Mouse (Mus musculus) cerebellum, adult 9-11 months (tissue): ENCODE data around the gene 6030468B19Rik.
"Not testable (repeated sequence)": the region's sequence is repeated elsewhere in the genome, so short reads cannot be mapped to it uniquely, and the experiment has no call there.

Experiments
- DNase-seq: peaks from one replicate; pipeline ENCODE4 v3.0.0; 2022

6030468B19Rik gene

DNA sequence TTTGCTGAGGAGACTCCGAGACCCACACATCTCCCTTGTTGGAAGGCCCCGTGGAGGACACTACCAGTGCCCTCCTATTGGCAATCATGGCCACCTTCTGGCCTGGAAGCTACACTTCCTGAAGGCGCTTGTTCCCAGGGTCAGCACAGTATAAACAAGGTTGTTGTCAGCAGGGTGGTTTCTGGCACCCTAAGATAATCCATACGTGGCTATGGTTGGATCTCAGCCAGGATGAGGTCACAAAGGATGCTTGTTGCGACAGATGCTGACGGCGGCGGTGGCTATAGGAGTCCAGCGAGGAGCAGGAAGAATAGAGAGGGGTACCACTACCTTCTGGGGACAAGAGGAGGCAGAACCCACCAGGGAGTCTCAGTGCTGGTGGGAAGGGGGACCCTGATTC is 32.9 kb downstream of the 6030468B19Rik start:
- DNase-seq, result no peak

DNA sequence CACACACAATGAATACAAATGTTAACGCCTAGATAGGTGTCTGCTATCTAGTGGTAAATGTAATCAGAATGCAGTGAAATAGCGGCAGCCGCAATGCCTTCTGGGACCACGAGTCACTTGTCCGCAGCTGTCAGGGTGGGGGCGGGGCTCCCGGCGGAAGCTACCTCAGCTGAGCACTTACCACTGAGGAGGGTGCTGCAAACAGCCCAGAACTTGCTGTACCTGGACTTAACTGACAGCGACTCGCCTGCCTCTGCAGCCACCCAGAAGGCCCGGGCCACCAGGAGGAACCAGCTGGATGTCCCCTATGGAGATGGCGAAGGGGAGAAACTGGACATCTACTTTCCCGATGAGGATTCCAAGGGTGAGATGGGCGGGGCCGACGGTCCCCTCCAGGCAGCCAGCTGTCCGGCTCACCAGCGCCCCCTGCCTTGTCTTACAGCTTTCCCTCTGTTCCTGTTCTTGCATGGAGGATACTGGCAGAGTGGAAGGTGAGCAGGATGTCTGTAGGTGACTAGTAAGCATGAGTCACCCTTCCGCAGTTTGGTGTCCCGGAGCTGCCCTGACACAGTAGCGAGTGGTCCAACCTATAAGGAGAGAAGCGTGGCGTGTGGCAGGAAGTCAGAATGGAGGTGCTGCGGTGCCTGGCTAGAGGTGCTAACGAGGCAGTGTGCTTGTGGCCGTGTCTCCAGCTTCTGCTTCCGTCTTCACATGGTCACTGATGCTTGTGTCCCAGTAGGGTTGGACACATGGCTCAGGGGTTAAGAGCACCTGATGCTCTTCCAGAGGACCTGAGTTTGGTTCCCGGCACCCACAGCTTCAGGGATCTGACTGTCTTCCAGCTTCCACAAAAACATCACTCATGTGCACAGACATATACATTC is 34.9 kb downstream of the 6030468B19Rik start:
- peak; percentile 31 for DNase-seq

DNA sequence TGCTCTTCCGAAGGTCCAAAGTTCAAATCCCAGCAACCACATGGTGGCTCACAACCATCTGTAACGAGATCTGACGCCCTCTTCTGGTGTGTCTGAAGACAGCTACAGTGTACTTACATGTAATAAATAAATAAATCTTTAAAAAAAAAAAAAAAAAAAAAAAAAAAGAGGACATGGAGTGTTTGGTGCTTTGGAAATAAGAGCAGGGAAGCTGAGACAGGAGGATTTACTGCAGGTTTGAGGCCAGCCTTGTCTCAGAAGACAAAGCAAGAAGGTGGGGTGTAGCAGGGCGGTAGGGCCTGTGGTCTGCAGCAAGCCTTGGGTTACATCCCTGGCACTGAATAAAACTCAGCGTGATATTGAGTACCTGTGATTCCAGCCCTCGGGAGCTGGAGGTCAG is 36.0 kb downstream of the 6030468B19Rik start:
- not testable (repeated sequence) for DNase-seq

DNA sequence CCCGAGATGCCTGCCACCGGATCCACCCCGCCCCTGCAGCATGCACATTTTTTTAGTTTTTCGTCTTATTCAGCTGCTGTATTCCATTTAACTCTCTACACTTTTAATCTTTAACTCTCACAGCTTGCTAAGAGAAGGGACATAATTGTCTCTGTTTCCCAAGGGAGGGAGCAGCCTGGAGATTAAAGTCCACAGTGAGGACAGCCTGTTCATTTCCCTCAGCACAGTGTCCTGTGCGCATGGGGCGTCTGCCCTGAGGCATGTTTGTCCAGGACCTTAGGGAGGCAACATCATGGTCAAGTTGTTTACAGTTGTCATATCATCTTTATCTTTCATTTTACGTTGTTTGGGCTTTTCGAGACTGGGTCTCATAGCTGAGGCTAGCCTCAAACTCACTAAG is 36.6 kb downstream of the 6030468B19Rik start:
- no peak for DNase-seq

DNA sequence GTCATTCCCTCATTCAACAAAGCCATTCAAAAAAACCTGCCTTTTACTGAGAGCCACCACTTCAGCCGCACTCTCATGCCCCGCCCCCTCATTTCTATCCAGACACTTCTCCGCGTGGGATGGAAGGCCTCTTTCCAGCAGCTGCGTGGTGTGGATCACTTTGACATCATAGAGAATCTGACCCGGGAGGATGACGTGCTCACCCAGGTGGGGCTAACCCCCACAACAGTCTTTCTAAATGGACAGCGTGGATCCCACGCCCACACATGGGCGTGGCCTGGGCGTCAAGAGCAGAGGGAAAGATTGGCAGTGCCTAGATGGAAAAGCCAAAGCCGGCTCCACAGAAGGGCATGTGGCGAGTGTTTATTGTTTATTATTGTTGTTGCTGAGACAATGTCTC is 38.8 kb downstream of the 6030468B19Rik start:
- DNase-seq, result no peak

DNA sequence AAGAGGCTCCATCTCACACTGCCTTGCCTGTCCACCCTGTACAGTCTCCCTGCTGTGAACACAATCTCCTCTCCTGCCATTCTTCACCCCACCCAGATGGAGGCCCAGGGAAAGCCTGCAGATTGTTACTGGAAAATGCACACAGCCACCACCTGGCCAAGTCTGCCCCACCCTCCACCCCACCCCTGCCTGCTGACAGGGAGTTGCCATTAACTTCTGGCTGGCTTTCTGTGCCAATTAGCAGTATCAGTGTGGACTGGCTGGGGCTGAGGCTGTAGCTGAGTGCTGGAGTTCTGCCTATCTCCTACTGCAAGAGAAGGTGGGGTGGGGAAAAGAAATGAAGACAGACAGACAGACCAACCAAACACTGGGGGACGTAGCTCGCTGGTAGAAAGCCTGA is 41.1 kb downstream of the 6030468B19Rik start:
- DNase-seq, result no peak

DNA sequence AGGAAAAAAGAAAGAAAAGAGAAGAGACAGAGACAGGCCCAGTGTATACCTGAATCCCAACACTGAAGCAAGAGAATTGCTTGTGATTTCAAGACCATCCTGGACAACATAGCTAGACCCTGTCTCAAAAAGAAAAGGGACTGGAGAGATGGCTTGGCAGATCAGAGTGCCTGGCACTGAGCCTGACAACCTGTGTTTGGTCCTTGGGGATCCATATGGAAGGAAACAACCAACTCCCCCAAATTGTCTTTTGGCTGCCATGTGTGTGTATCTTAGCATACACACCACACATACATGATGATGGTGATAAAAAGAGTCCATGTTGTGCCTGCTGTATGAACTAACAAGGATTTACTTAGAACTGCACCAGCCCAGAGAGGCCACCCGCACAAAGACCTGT is 41.6 kb downstream of the 6030468B19Rik start:
- DNase-seq, result no peak

DNA sequence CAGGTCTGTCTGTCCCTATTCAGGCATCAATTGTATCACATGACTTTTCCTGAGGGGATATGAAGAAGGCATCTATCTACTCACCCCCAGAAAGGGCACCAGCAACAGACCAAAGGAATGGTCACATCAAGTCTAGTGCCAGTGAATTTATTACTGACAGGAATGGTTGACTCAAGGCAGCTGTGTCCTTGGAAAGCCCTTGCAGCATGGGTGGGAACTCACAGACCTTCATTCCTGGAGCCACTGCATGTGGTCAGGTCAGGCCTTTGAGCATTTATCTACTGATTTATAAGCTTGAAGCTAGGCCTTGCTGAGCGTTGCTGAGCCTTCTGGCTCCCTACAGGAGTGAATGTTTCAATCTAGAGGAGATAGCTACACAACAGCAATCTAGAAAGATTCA is 43.5 kb downstream of the 6030468B19Rik start:
- no peak for DNase-seq

DNA sequence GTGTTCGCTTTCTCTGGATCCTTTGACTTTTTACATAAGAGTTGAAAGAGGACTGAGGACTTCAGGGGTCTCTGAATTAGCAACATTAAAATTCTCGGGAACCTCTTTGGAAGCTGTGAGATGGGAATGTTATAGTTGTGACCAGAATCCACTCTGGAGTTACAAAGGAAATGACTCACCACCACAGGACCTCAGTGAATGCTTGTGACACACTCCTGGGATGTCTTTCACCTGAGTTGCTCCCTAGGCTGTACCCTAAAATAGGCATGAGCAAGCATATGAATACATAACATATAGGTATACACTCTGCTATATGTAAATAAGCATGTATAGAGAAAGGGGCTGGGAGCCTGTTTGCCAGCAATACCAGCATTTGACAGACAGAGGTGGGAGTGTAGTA is 46.0 kb downstream of the 6030468B19Rik start:
- no peak for DNase-seq

DNA sequence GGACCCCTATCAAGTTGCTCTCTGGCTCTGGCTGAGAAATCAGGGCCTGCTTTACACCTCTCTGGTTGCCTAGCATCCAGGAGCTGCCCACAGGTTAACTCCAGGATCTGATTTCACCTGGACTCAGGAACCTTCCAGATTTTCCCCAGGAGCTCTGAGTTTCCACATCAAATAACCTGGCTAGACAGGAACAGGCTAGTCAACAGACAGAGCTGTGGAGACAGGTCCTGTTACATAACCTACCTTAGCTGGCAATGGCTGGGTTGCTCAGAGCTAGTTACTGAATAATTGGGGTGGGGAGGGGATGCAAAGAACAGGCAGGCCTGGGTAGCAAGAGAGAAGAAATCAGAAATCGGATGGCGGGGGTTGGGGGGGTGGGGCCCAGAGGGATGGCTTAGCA is 47.5 kb downstream of the 6030468B19Rik start:
- DNase-seq, result no peak

DNA sequence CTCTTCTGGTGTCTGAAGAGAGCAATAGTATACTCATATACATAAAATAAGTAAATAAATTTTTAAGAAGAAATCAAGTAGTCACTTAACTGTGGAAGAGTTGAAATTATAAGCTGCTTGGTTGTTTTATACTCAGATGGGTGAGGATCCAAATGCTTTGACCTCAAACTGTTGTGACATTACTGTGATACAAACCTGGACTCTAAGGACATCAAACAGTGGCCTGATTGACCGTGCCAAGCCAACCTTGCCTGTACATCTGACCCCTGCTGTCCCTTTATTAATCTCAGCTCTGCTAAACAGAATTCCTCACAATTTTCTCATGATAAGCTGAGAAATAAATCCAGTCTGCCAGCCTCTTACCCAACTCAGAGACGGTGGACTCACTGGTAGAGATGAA is 48.2 kb downstream of the 6030468B19Rik start:
- no peak for DNase-seq

DNA sequence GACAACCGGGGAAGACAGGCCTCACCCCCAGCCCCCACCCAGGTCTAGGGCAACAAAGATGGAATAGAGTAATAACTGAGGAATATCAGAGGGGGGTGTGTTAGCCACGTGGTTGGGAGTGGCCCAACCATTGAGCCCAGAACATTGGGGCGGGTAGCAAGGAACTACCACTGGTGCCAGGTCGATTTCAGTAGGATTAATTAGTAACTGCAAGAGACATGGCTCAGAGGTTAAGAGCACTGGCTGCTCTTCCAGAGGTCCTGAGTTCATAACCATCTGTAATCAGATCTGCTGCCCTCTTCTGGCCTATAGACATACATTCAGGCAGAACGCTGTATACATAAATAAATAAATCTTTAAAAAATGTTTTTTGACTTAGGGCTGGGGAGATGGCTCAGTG is 49.2 kb downstream of the 6030468B19Rik start:
- no peak for DNase-seq

DNA sequence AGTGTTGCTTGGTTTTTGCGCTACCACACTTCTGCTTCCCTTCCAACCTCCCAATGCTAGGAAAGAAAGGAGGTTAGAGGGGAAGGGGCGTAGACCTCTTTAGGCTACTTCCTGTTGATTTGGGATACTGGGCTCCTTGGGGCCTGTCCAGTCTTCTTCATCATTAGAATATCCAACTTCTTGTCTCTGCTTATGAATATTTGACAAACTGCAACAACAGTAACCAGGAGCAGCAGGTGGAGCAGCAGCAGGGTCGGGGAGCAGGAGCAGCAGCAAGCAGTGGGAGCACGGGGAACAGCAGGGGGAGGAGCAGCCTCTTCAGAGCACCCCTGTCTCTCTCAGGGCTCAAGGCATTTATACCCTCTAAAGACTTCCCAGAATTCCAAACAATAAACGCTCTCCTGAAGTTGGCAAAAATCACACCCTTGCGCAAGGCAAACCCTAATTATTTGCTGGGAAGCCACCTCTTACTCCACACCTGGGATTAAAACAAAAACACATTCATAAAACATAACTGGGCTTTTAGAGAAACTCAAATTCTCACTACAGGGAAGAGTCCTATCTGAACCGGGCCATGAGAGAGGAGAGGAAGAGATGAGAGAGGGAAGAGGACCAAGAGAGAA is 50.2 kb downstream of the 6030468B19Rik start:
- no peak for DNase-seq

DNA sequence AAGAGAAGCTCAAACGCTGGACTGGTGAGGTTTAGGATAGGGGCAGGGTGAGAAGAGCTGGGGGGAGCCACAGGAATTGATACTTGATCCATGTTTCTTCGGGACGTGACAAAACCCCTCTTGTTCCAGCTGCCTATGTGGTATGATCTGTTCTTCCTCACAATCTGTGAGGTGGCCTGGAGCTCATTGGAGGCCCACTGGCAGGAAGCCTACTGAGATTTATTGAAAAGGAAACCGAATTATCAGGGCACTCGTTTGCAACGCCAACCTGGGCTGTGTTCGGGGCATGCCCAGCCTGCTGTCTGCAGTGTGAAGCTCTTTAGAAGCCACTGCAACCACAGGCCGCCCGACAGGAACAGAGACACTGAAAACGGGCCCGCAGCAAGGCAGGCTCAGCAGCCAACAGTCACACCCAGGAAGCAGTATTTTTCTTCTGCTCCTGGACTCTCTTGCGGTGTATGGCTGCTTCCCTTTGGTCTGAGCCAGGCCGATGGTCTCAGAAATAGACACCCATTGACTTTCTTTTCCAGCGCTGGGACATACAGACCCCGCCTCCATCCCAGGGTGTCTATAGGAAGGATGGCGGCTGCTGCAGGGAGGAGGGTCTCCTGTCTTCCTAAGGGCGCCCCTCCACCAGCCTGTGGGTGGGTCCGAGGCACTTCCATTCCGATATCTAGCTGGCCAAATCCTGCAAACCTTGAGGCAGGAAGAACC is 51.0 kb downstream of the 6030468B19Rik start:
- DNase-seq, result no peak

DNA sequence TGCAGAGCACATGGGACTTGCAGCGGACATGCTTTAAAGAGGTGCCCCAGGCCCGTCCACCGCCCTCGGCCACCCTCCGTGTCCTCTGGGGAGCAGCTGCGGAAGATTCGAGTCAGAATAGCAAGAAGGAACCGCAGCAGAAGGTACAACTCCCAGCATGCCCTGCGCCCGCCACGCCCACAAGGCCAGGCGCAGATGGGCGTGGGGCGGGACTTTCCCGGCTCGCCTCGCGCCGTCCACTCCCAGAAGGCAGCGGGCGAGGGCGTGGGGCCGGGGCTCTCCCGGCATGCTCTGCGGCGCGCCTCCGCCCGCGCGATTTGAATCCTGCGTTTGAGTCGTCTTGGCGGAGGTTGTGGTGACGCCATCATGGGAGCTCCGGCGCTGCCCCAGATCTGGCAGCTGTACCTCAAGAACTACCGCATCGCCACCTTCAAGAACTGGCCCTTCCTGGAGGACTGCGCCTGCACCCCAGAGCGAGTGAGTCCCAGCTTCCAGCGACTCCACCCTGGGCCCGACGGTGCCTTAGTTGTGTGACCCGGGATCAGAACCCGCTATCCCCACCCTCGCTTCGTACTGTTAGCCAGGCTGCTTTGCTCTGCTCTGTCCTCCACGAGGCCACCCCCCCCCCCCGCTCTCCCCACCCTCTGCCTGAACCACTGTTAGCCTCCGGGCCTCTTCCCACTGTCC is 51.7 kb downstream of the 6030468B19Rik start, which contains the start of gene Birc5:
Gene Birc5, plus strand, starts transcription at position 267 of the 687 bp plus-strand sequence.
- peak; percentile 95 for DNase-seq

DNA sequence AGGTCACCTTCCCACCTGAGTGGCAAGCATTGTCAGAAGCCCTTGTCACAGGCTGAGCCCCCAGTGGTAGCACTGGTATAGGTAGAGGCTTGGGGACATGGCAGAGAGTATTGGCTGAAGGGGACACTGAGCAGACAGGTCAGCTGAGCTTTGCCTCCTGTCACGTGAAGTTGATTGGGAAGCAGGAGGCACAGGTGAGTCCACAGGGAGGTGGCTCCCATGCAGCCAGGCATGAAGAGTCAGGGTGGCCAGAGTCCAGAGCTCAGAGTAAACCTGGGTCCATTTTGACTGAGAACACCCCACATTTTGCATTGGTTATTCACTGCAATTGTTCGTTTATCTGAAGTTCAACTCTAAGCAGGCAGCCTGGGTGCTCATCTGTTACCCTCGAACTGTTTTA is 55.4 kb downstream of the 6030468B19Rik start:
- DNase-seq, result no peak

DNA sequence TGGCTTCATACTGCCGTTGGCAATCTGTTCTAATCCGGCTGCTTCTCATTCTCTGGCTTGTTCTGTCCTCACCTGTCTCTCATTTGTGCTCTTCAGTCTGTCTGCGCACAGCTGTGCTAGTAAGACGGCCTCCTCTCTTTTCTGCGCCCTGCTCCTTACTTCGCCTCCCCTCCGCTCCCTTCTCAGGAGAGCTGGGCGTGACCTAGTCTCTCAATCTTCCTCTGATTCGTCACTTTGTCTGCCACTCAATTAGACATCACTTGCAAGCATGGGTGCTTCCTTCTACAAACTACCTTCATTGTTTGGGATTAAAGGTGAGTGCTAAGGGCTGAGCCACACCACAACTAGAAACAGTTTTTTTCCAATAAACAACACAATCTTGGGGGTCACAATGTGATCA is 56.8 kb downstream of the 6030468B19Rik start:
- no peak for DNase-seq

DNA sequence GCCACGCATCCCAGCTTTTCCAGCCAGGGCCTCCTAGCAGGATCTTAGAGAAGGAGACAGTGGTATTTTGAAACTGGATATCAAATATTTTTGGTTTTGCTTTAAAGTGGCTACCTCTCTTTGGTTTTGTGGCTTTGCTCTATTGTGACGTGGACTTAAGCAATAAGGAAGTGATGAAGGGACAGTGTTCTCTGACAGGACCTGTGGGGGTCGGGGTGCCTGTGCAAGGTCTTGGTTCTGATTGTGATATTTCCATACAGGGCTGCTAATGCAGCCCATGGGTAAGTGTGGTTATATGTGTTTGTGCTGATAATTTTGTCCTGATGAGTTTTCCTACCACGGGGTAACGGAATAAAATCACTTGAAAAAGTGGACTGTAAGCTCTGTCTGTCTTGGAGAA is 57.9 kb downstream of the 6030468B19Rik start:
- DNase-seq, result no peak

DNA sequence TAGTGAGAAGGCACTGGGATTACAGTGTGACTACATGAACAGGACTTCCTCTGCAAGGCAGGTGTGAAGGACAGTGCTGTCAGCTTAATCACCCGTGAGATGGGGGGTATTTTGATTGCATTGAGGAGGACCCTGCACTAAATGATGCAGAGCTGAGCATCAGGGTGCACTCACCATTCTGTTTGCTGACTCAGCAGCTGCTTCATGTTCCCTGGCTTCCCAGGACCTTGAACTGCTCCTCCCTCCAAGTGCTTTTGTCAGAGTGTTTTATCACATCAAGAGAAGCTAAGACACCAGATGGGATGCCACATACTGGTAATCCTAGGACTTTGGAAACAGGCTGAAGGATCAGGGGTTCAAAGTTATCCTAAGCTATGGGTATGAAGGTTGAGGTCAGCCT is 58.5 kb downstream of the 6030468B19Rik start:
- no peak for DNase-seq
